Mouse (Mus musculus) liver, adult 2 months (tissue): Measurements from ENCODE around the gene Metap1.

Experiments used
- CTCF ChIP-seq: fragments of 200-500 bp; IDR thresholded peaks from 2 replicates; pipeline ENCODE4 v1.5.1; 2011; ENCODE audit warnings: low read depth, low read length, control low read depth
- POLR2A ChIP-seq: fragments of 200-500 bp; IDR thresholded peaks from 2 replicates; pipeline ENCODE4 v1.6.1; 2011; ENCODE audit warnings: low read length, control low read depth; ENCODE audit not compliant: insufficient read depth; ENCODE audit errors: extremely low read depth

DNA sequence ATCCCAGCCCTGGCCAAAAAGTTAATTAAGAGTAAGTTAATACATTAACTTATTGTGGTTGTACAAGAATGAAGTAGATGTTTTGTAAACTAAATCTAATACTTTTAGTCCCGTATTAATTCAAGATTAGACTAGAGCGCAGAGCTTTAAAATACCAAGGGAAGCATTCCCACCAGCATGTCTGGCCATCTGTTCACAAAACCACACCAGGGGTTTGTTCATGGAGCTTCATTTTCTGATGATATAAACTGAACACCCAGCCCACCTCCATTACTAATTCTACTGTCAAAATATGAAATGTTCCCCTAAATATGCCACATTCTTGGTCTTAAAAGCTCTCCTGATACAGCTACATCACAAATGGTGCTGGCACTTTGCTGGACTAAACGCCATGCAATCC is 30.9 kb downstream of the Metap1 start:
- TF ChIP-seq POLR2A (no peak), CTCF (no peak)
